Mouse (Mus musculus) MN1 (cell line): ENCODE results near the gene Kng1.
"Not testable (repeated sequence)": the region's sequence is repeated elsewhere in the genome, so short reads cannot be mapped to it uniquely, and the experiment has no call there.

Experiments used
- DNase-seq: peaks from one replicate; pipeline ENCODE4 v3.0.0-alpha.2; 2016; ENCODE audit warnings: low spot score

Gene Kng1

GRCm38 (mm10) chr16:23094136-23094535, 36.5 kb downstream of the Kng1 start:
- DNase-seq: no peak

GRCm38 (mm10) chr16:23095581-23095980, 37.9 kb downstream of the Kng1 start:
- not testable (repeated sequence) for DNase-seq

- not testable (repeated sequence) for DNase-seq
Observed at GRCm38 (mm10) chr16:23096886-23097285, 39.2 kb downstream of the Kng1 start.

- DNase-seq: not testable (repeated sequence)
Observed at GRCm38 (mm10) chr16:23097290-23098104, 39.8 kb downstream of the Kng1 start.

- DNase-seq: not testable (repeated sequence)
Observed at GRCm38 (mm10) chr16:23098105-23098452, 40.4 kb downstream of the Kng1 start.

- DNase-seq: no peak
Observed at GRCm38 (mm10) chr16:23099632-23100031, 42.0 kb downstream of the Kng1 start.

- DNase-seq: no peak
Observed at GRCm38 (mm10) chr16:23100099-23100575, 42.5 kb downstream of the Kng1 start.

- no peak for DNase-seq
Observed at GRCm38 (mm10) chr16:23100613-23101012, 42.9 kb downstream of the Kng1 start.

- DNase-seq: no peak
Observed at GRCm38 (mm10) chr16:23102340-23103037, 44.8 kb downstream of the Kng1 start.

- no peak for DNase-seq
Observed at GRCm38 (mm10) chr16:23103038-23103745, 45.5 kb downstream of the Kng1 start.

- DNase-seq: no peak
Observed at GRCm38 (mm10) chr16:23103841-23104240, 46.2 kb downstream of the Kng1 start.

- DNase-seq: no peak
Observed at GRCm38 (mm10) chr16:23106121-23106520, 48.5 kb downstream of the Kng1 start.

- peak; percentile 90 for DNase-seq
Observed at GRCm38 (mm10) chr16:23107231-23107942, 49.7 kb downstream of the Kng1 start, which contains the start of gene Eif4a2. Eif4a2 (plus strand) TSS chr16:23107444.

- DNase-seq: peak; percentile 83
Observed at GRCm38 (mm10) chr16:23107946-23108759, 50.5 kb downstream of the Kng1 start.

- no peak for DNase-seq
Observed at GRCm38 (mm10) chr16:23108943-23109342, 51.3 kb downstream of the Kng1 start.

- no peak for DNase-seq
Observed at GRCm38 (mm10) chr16:23109350-23110280, 52.0 kb downstream of the Kng1 start.

- no peak for DNase-seq
Observed at GRCm38 (mm10) chr16:23112348-23112747, 54.7 kb downstream of the Kng1 start.

GRCm38 (mm10) chr16:23112861-23113435, 55.3 kb downstream of the Kng1 start:
- no peak for DNase-seq

GRCm38 (mm10) chr16:23113903-23114302, 56.2 kb downstream of the Kng1 start:
- DNase-seq: no peak
